Mouse (Mus musculus) kidney, postnatal 0 days (tissue): ENCODE results near the gene Jade1. TPM values are rescaled to one million over a fixed set of nuclear protein-coding genes. Genes with fewer than 3 reads are reported as not detected.

Source experiments
- ATAC-seq: fragments of 200-750 bp; cut with Nextera tagmentation; replicated peaks from 2 replicates; pipeline ENCODE4 v1.8.0; 2017; ENCODE audit warnings: low read depth, moderate number of reproducible peaks, moderate TSS enrichment, moderate library complexity; ENCODE audit not compliant: low FRiP score
- DNase-seq: peaks from one replicate; pipeline ENCODE4 v3.0.0-alpha.2; 2016; ENCODE audit warnings: low spot score
- H3K27ac ChIP-seq: fragments of 300-500 bp; sonication (generic); 2 replicates; pipeline ENCODE4 v1.5.1; 2014; ENCODE audit warnings: mild to moderate bottlenecking
- H3K27me3 ChIP-seq: fragments of 300-500 bp; sonication (generic); 2 replicates; pipeline ENCODE4 v1.6.1; 2014; ENCODE audit warnings: low read length, mixed read lengths; ENCODE audit not compliant: insufficient read depth
- H3K36me3 ChIP-seq: fragments of 300-500 bp; sonication (generic); 2 replicates; pipeline ENCODE4 v1.6.1; 2014; ENCODE audit warnings: low read length, mixed read lengths; ENCODE audit not compliant: insufficient read depth
- H3K4me1 ChIP-seq: fragments of 300-500 bp; sonication (generic); replicated peaks from 2 replicates; pipeline ENCODE4 v1.6.1; 2014; ENCODE audit warnings: antibody characterized with exemption, low read length, mixed read lengths; ENCODE audit not compliant: insufficient read depth
- H3K4me2 ChIP-seq: fragments of 300-500 bp; sonication (generic); 2 replicates; pipeline ENCODE4 v1.6.1; 2014; ENCODE audit warnings: mild to moderate bottlenecking, low read length, moderate library complexity, mixed read lengths
- H3K4me3 ChIP-seq: fragments of 300-500 bp; sonication (generic); replicated peaks from 2 replicates; pipeline ENCODE4 v1.5.1; 2014; ENCODE audit warnings: low read depth, low read length
- H3K9ac ChIP-seq: fragments of 300-500 bp; sonication (generic); 2 replicates; pipeline ENCODE4 v1.6.1; 2014; ENCODE audit warnings: low read depth, low read length
- H3K9me3 ChIP-seq: fragments of 300-500 bp; sonication (generic); replicated peaks from 2 replicates; pipeline ENCODE4 v1.6.1; 2016; ENCODE audit warnings: low read length, inconsistent platforms, mixed read lengths
- CTCF ChIP-seq: IDR thresholded peaks from 2 replicates; pipeline ENCODE4 v1.5.1; 2016; ENCODE audit warnings: antibody characterized with exemption, low read depth, mild to moderate bottlenecking, moderate library complexity
- WGBS: fragments of 180-500 bp; shearing (Covaris S2); extraction: QIAGEN DNeasy Blood & Tissue Kit; methylation state at CpG from one replicate; pipeline ENCODE4 v1.1.7; 2014; 5-methylcytosine and 5-hydroxymethylcytosine counted together
- polyA plus RNA-seq: library from polyadenylated mRNA; unstranded; fragments of >200 nt; fragmentation: Nextera tagmentation; extraction: Ambion mirVana; gene quantifications from 2 replicates; pipeline ENCODE4 v1.2.1, GENCODE M21; 2015

The Jade1 gene
- polyA plus RNA-seq, 1 experiment from 2014 or later: 25.4 TPM

GRCm38 (mm10) chr3:41585548-41585947 is 30.0 kb downstream of the Jade1 start:
- no peak for TF ChIP-seq CTCF
- H3K36me3 ChIP-seq: peaks cover 11% of the 10 kb centered on the region; the same call in 1 of the 2 replicates
- H3K9me3 ChIP-seq: no peaks in the 10 kb centered on the region
- H3K4me3 ChIP-seq: no peak overlapping the region
- H3K4me2 ChIP-seq: no peak overlapping the region
- 86% methylated on average over 5 of the region's 5 CpGs for WGBS
- no peak for DNase-seq
- H3K9ac ChIP-seq: no peak overlapping the region
- H3K4me1 ChIP-seq: peaks cover 29% of the 10 kb centered on the region
- H3K27me3 ChIP-seq: no peaks in the 10 kb centered on the region
- no peak for ATAC-seq
- no peak overlapping the region for H3K27ac ChIP-seq

DNA sequence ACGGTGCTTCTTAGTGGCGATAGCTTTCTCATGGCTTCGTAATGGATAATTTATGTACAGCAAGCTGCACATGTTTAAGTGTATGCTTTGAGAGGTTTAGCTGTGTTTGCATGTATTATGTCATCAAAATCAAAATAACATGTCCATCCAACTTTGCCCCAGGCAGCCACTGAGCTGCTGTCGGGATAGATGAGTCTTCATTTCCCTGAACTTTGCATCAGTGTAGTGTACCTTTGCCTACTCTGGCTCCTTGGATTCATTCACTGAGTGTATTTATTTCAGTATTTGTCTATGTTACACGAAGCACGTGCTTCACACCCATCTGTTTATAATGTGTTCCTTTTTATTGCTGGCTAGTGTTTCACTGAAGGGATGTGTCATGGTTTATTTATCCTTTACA is 30.8 kb downstream of the Jade1 start:
- peaks cover 13% of the 10 kb centered on the region; the same call in 1 of the 2 replicates for H3K36me3 ChIP-seq
- H3K4me2 ChIP-seq: no peak overlapping the region
- DNase-seq (no peak), ATAC-seq (no peak)
- H3K4me1 ChIP-seq: peaks cover 22% of the 10 kb centered on the region
- H3K27me3 ChIP-seq: no peaks in the 10 kb centered on the region
- WGBS: 69% methylated on average over 6 of the region's 6 CpGs
- no peaks in the 10 kb centered on the region for H3K9me3 ChIP-seq
- no peak overlapping the region for H3K27ac ChIP-seq
- H3K4me3 ChIP-seq: no peak overlapping the region
- H3K9ac ChIP-seq: no peak overlapping the region
- TF ChIP-seq CTCF: no peak

GRCm38 (mm10) chr3:41586917-41587316 is 31.4 kb downstream of the Jade1 start:
- DNase-seq (no peak), ATAC-seq (no peak)
- Histone ChIP-seq H3K27me3 (no peaks in the 10 kb centered on the region), H3K27ac (no peak overlapping the region), H3K36me3 (peaks cover 17% of the 10 kb centered on the region; the same call in 1 of the 2 replicates), H3K9ac (no peak overlapping the region), H3K4me1 (0 out of 2 replicates have a peak, but pooled peaks cover 16% of the 10 kb centered on the region), H3K4me3 (no peak overlapping the region), H3K4me2 (no peak overlapping the region), H3K9me3 (no peaks in the 10 kb centered on the region)
- WGBS: 73% methylated on average over 7 of the region's 7 CpGs
- TF ChIP-seq CTCF: no peak

DNA sequence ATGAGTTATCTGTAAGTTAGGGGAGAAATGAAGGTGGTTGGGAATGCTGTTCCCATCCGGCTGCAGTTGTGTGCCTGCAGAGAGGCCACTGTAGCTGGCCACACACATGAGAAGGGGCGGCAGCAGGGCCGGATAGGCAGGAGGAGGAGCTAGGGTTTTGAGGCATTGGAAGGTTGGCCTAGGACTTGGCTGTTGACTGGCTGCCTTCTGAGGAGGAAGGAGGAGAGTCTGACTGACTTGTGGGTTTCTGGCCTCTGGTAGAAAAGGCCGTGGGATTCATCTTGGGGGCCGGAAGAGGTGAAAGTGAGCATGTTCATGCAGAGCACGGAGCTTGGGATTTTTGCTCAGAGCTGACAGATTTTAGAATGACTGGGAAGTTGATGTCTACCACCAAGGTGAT is 32.1 kb downstream of the Jade1 start:
- ATAC-seq (0 out of 2 replicates have a peak, but pooled peaks have one; percentile 41), DNase-seq (peak; percentile 55)
- H3K27ac ChIP-seq: 0 out of 2 replicates have a peak overlapping the region, but pooled peaks have one; percentile 3
- TF ChIP-seq CTCF: no peak
- H3K27me3 ChIP-seq: no peaks in the 10 kb centered on the region
- no peak overlapping the region for H3K9ac ChIP-seq
- no peaks in the 10 kb centered on the region for H3K9me3 ChIP-seq
- H3K4me1 ChIP-seq: 0 out of 2 replicates have a peak, but pooled peaks cover 10% of the 10 kb centered on the region
- 56% methylated on average over 6 of the region's 6 CpGs for WGBS
- peaks cover 19% of the 10 kb centered on the region; the same call in 1 of the 2 replicates for H3K36me3 ChIP-seq
- no peak overlapping the region for H3K4me2 ChIP-seq
- no peak overlapping the region for H3K4me3 ChIP-seq

GRCm38 (mm10) chr3:41588495-41588894 is 33.0 kb downstream of the Jade1 start:
- no peak for TF ChIP-seq CTCF
- WGBS: 72% methylated on average over 8 of the region's 8 CpGs
- peaks cover 20% of the 10 kb centered on the region; the same call in 1 of the 2 replicates for H3K36me3 ChIP-seq
- H3K4me1 ChIP-seq: 0 out of 2 replicates have a peak, but pooled peaks cover 5% of the 10 kb centered on the region
- H3K9ac ChIP-seq: no peak overlapping the region
- ATAC-seq (0 out of 2 replicates have a peak, but pooled peaks have one; percentile 26), DNase-seq (no peak)
- H3K27ac ChIP-seq: no peak overlapping the region
- no peaks in the 10 kb centered on the region for H3K27me3 ChIP-seq
- H3K4me3 ChIP-seq: no peak overlapping the region
- H3K4me2 ChIP-seq: no peak overlapping the region
- no peaks in the 10 kb centered on the region for H3K9me3 ChIP-seq

GRCm38 (mm10) chr3:41589246-41589914 is 33.8 kb downstream of the Jade1 start:
- Histone ChIP-seq H3K9ac (no peak overlapping the region), H3K27ac (peak overlapping the region; percentile 31; the same call in 1 of the 2 replicates), H3K4me3 (no peak overlapping the region), H3K4me1 (0 out of 2 replicates have a peak, but pooled peaks cover 5% of the 10 kb centered on the region), H3K9me3 (no peaks in the 10 kb centered on the region), H3K36me3 (peaks cover 29% of the 10 kb centered on the region), H3K27me3 (no peaks in the 10 kb centered on the region), H3K4me2 (no peak overlapping the region)
- ATAC-seq (no peak), DNase-seq (no peak)
- WGBS: 75% methylated on average over 19 of the region's 19 CpGs
- no peak for TF ChIP-seq CTCF
